Mouse (Mus musculus) lung, adult 2 months (tissue): ENCODE measurements around the gene Guk1.

Experiments
- CTCF ChIP-seq: fragments of 200-500 bp; IDR thresholded peaks from 2 replicates; pipeline ENCODE4 v1.5.1; 2011; ENCODE audit warnings: mild to moderate bottlenecking, low read length, control low read depth; ENCODE audit not compliant: insufficient read depth
- POLR2A ChIP-seq: fragments of 200-500 bp; IDR thresholded peaks from 2 replicates; pipeline ENCODE4 v1.6.1; 2011; ENCODE audit warnings: low read depth, mild to moderate bottlenecking, control low read depth, low read length, borderline replicate concordance; ENCODE audit errors: extremely low read depth

DNA sequence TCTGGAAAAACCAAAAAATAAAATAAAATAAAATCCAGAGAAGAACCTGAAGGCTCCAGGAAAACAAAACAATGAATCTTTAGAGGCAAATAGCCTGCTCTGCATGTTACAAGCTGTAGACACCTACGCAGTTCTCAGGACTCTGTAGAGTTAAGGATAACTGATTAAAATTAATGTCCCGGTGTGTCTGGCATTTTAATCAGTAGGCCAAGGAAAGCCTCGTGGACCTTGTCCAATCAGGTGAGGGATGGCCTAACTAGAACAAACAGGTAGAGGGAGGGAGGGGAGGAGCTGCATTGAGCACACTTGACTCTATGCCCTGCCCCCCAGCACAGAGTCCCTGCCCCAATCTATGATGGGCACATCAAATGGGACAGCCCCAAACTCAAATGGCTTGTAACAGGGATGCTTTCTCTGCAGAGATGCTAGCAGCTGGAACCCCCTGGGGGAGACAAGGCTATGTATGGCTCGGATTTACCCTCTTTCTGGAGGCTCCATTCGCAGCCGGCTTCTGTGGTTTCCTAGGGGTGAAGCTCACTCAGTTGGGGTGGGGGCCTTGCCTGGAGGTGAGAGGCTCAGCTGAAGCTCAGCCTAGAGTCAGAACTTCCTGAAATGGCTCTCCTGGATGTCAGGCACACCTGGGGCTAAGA is 17.7 kb downstream of the Guk1 start:
- TF ChIP-seq CTCF, result no peak
- no peak for TF ChIP-seq POLR2A
